Mouse (Mus musculus) cortical plate, adult 2 months (tissue): ENCODE data around the gene Dnaaf1. TPM values are rescaled to one million over a fixed set of nuclear protein-coding genes. Genes with fewer than 3 reads are reported as not detected.

Source experiments
- H3K27ac ChIP-seq: fragments of 200-500 bp; 2 replicates; pipeline ENCODE4 v1.5.1; 2012; ENCODE audit warnings: low read length, control low read depth, inconsistent platforms; ENCODE audit not compliant: insufficient read depth
- H3K4me1 ChIP-seq: fragments of 200-500 bp; 2 replicates; pipeline ENCODE4 v1.6.1; 2011; ENCODE audit warnings: low read length; ENCODE audit not compliant: control insufficient read depth, insufficient read depth
- H3K4me3 ChIP-seq: fragments of 200-500 bp; 2 replicates; pipeline ENCODE4 v1.5.1; 2011; ENCODE audit warnings: mild to moderate bottlenecking, low read length, control low read depth; ENCODE audit not compliant: insufficient read depth
- CTCF ChIP-seq: fragments of 200-500 bp; IDR thresholded peaks from 2 replicates; pipeline ENCODE4 v1.5.1; 2011; ENCODE audit warnings: mild to moderate bottlenecking, control low read depth, low read length; ENCODE audit not compliant: insufficient read depth; ENCODE audit errors: extremely low read depth
- POLR2A ChIP-seq: fragments of 200-500 bp; IDR thresholded peaks from 2 replicates; pipeline ENCODE4 v1.6.1; 2011; ENCODE audit warnings: mild to moderate bottlenecking, low read length, control low read depth; ENCODE audit not compliant: insufficient read depth; ENCODE audit errors: extremely low read depth
- polyA plus RNA-seq: library from polyadenylated mRNA; depleted of rRNA; stranded (reverse); fragments of >200 nt; gene quantifications from 2 replicates; pipeline ENCODE4 v1.2.3, GENCODE M21; 2012

Gene Dnaaf1
- polyA plus RNA-seq, 1 experiment, result 0.44 TPM

DNA sequence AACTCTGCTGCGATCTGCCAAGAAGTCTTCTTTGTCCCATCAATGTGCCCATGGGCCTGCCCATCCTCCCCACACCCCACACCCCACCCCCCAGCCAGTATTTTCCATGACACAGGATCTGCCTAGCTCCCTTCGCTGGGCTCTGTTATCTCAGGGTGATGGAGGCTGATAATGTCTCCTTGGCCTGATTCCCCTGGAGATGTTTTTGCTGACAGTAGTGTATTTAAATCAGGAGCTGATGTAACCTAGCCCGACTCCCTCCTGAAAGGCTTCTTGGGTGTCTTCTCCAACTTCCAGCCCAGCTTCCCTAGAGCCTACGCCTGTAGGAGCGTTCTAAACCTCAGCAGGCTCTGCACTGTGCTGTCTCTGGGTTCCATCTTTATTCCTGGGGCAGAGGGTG lies 43.9 kb downstream of the Dnaaf1 start:
- Histone ChIP-seq H3K4me3 (no peak overlapping the region), H3K27ac (no peak overlapping the region), H3K4me1 (no peaks in the 10 kb centered on the region)
- TF ChIP-seq CTCF (no peak), POLR2A (no peak)

DNA sequence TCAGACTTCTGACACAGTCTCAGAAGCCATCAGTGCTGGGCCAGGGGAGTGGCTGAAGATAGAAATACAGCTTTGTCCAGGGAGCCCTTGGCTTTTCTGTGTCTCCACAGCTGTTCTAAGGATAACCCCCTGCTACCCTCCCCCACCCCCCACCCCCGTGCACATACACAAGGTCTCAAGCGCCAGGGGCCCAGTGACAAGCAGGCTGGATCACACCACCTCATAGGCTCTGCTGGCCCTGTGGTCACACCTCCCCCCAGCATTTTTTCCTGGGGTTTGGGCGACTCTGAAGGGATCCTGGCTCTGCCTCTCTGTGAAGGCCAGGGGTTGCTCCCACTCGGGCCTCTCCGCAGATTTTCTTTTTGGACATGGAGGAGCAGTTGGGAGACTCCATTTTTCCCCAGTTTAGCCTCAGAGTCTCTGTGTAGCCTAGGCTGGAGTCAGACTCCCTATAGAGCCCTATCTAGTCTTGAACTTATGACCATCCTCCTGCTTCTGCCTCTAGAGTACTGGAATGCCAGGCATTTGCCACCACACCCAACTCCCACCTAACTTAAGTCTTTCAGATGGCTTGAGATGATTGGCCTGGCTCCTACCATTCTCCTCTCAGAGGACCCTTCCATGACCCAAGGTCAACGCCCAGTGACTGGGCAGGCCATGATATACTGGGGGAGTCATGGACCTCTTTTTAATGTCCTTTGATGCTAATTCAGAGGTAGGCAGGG lies 45.2 kb downstream of the Dnaaf1 start:
- Histone ChIP-seq H3K4me1 (no peaks in the 10 kb centered on the region), H3K4me3 (no peak overlapping the region), H3K27ac (no peak overlapping the region)
- TF ChIP-seq CTCF, result no peak
- no peak for TF ChIP-seq POLR2A

DNA sequence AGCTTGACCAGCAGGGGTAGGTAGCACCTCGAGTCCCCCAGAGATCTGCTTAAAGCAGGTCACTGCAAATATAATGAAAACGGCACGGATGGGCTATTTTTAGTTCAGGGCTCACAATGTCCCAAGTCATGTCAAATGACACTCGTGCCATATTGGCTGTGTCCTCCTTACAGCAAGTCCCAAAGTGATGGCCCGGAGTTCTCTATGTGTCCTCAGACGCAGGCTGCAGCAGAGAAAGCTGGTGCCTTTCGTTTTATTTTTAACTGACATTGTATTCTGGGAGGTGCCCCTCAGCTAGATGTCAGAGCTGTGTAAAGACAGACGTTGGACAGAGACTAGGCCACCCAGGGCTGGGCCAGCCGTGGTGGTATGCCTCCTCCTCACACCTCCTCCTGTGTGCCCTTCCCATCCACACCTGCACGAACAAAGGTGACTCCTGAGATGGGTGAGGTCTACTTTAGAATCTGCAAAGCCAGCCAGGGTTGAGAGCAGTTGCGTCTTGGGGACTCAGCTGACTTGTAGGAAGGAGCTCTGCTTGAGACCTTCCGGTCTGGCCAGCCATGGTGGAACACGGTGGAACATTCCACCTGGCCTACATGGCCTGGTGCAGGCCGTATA lies 45.9 kb downstream of the Dnaaf1 start:
- Histone ChIP-seq H3K4me1 (no peaks in the 10 kb centered on the region), H3K27ac (no peak overlapping the region)
- TF ChIP-seq POLR2A, result no peak
- no peak for TF ChIP-seq CTCF

DNA sequence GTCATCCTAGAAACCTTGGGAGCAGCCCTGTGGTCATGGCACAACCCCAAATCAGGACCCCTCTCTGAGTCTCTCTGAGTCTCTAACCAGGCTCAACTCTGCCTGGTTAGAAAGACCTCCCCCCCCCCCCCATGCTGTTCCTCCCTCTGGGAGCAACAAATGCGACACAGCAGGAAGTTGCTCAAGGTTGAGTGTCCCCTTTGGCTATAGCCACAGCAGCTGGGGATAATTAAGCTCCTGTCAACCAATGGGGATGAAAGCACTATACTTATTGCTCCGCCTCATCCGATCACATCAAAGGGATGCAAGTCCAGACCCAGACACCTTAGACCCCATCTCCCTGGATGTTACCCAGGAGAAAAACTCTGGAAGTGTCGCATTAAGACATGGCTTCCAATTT lies 47.5 kb downstream of the Dnaaf1 start:
- no peak for TF ChIP-seq POLR2A
- TF ChIP-seq CTCF, result no peak
- Histone ChIP-seq H3K4me3 (no peak overlapping the region), H3K4me1 (no peaks in the 10 kb centered on the region)

More for the DNA sequence above, 45.9 kb downstream of the Dnaaf1 start:
- H3K4me3 ChIP-seq, result no peak overlapping the region

DNA sequence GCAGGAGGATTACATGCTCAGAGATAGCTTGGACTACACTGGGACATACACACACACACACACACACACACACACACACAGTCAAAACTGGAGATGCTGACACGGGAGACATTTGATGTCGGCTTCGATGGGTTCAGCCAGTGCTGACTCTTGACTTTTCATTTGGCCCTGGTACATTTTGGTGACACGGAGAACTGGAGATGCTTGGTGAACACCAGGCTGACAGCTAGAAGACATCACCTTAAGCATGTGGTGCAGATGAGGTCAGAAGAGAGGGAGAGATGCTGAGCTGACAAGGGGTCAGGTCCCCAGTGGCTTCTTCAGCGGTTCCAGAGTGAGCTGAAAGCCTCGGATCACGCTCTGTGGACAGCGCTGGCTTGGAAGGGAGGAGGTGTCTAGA lies 48.0 kb downstream of the Dnaaf1 start:
- no peak overlapping the region for H3K4me3 ChIP-seq
- H3K27ac ChIP-seq, result no peak overlapping the region
- TF ChIP-seq POLR2A, result no peak
- TF ChIP-seq CTCF, result no peak
- H3K4me1 ChIP-seq, result no peaks in the 10 kb centered on the region

More for the DNA sequence above, 47.5 kb downstream of the Dnaaf1 start:
- H3K27ac ChIP-seq, result no peak overlapping the region

DNA sequence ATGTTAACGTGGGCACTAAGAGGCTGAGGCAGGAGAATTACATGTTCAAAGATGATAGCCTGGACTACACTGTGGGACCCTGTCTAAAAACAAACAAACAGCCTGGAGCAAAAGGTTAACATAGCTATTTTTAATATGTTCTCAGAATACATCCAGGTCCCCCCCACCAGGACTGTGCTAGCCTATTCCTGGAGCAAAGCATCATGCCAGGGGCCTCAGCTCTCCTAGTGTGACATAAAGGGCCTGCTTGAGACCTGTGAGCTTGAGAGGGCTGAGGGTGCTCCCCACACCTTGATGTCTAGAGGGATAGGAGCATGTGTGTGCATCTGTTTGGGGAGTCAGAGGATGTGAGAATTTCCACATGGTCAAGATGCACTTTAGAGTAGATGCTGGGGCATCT lies 48.7 kb downstream of the Dnaaf1 start:
- Histone ChIP-seq H3K27ac (no peak overlapping the region), H3K4me3 (no peak overlapping the region)
- no peak for TF ChIP-seq POLR2A
- no peak for TF ChIP-seq CTCF

DNA sequence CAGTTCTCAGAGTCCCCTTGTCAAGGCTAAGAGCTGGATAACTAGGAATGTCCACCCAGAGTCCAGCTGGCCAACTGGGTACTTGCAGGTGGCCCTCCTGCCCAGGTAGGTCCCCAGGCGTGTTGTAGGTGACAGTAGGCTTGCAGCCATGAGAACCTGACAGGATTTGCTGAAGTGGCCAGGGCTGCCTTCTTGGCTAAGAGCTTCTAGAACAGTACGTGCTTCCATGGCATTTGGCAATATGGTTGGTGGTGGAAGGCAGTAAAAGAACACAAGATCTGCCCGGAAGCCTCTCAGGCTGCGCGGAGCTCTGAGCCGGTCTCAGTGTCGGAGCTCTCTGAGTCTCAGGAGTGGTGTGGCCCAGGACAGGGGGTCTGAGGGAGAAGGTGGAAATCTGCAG lies 49.9 kb downstream of the Dnaaf1 start:
- no peak for TF ChIP-seq CTCF
- TF ChIP-seq POLR2A, result no peak
- no peak overlapping the region for H3K27ac ChIP-seq
- no peak overlapping the region for H3K4me3 ChIP-seq
- H3K4me1 ChIP-seq, result no peaks in the 10 kb centered on the region

More for the DNA sequence above, 48.7 kb downstream of the Dnaaf1 start:
- H3K4me1 ChIP-seq, result no peaks in the 10 kb centered on the region

DNA sequence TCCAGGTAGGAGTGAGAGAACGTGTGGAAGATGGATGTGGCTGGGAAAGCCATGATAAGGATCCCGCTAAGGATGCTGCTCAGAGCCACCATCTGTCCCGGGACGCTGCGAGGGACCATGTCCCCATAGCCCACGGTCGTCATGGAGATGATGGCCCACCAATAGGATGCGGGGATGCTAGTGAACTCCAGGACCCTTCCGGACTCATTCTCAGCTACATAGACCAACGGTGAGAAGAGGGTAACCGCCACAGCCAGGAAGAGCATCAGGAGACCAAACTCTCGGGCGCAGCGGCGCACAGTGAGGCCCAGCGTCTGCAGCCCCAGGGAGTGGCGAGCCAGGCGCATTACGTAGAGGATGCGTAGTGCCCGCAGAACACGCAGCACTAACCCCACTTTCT lies 50.8 kb downstream of the Dnaaf1 start:
- no peak overlapping the region for H3K27ac ChIP-seq
- H3K4me3 ChIP-seq, result no peak overlapping the region
- TF ChIP-seq CTCF (no peak), POLR2A (no peak)
- no peaks in the 10 kb centered on the region for H3K4me1 ChIP-seq

DNA sequence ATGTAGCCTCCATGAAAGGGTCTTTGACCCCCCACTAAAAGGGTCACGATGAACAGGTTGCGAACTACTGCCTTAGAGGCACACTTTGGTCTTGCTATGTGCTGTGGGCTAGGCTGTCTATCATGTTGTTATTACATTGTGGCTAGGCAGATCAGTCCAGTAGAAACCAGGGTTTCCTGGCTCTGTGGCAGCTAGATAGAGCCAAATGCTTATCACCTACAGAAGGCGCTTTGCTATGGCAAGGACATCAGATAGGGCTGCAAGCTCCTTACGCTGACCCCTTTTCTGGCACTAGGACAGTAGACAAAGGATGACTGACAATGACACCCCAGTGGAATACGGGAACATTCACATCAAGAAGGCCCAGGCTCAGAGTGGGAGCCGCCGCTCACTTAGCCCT lies 52.2 kb downstream of the Dnaaf1 start:
- no peak overlapping the region for H3K4me3 ChIP-seq
- H3K27ac ChIP-seq, result no peak overlapping the region
- no peak for TF ChIP-seq CTCF
- TF ChIP-seq POLR2A, result no peak
- H3K4me1 ChIP-seq, result no peaks in the 10 kb centered on the region
